In genomic region chr11:8834121-8834520, GRCm38 (mm10) we compare ENCODE assay signal across 24 mouse cellular contexts.
DNase-seq lines count a peak whose midpoint lies in the region; ATAC-seq lines count a peak whose summit lies in the region.
"Had no signal": no experiment of that assay in that cellular context is flagged by ENCODE, and none has a peak within 500 bp of the region (broad histone marks: within the 10 kb centered on the region; RNA-seq: fewer than 3 reads in every experiment).

No protein-coding gene starts in this region.

- H3K4me1 ChIP-seq in heart, embryonic 11.5 days (ENCODE audit: control insufficient read depth, insufficient read depth, low read length), result peaks cover 3% of the 10 kb centered on the region
- peaks cover 6% of the 10 kb centered on the region for H3K4me1 ChIP-seq in kidney, embryonic 15.5 days
- peaks cover 3% of the 10 kb centered on the region for H3K4me1 ChIP-seq in lung, embryonic 15.5 days
- H3K4me1 ChIP-seq: forebrain, embryonic 13.5 days; hindbrain, embryonic 10.5 days; hindbrain, embryonic 13.5 days had no signal

- H3K27ac ChIP-seq in heart, embryonic 11.5 days (ENCODE audit: low read depth, low read length), result no peak overlapping the region
- no peak overlapping the region for H3K27ac ChIP-seq in kidney, embryonic 15.5 days
- H3K27ac ChIP-seq in lung, embryonic 15.5 days, result peak overlapping the region; percentile 26; the same call in 1 of the 2 replicates
- H3K27ac ChIP-seq: forebrain, embryonic 10.5 days; forebrain, embryonic 13.5 days; heart, embryonic 15.5 days; hindbrain, embryonic 10.5 days; hindbrain, embryonic 13.5 days had no signal

- WGBS in heart, embryonic 11.5 days (ENCODE audit: insufficient replicate concordance), result 76% methylated on average over 4 of the region's 4 CpGs
- WGBS in kidney, embryonic 15.5 days, result 80% methylated on average over 4 of the region's 4 CpGs
- WGBS in lung, embryonic 15.5 days, result 41% methylated on average over 4 of the region's 4 CpGs

- ATAC-seq in heart, embryonic 11.5 days (replicated peaks; ENCODE audit: insufficient number of reproducible peaks, low FRiP score, low TSS enrichment), result no peak
- ATAC-seq in kidney, embryonic 15.5 days (replicated peaks; ENCODE audit: low FRiP score), result peak; percentile 49; the same call in 1 of the 2 replicates
- ATAC-seq in lung, embryonic 15.5 days (ENCODE audit: borderline replicate concordance, extremely low read depth, low FRiP score, low TSS enrichment), result peak; percentile 80
- ATAC-seq: forebrain, embryonic 13.5 days; forebrain, embryonic 16.5 days; hindbrain, embryonic 16.5 days had no signal

- peak; percentile 64 for DNase-seq in heart, adult 11 months
- no peak for DNase-seq in kidney, adult 11 months
- no peak for DNase-seq in lung, postnatal 36 days
- peak; percentile 25 for DNase-seq in ZHBTc4 (ENCODE audit: low read depth, low spot score)
- DNase-seq: adrenal gland, postnatal 10 days; adrenal gland, postnatal 36 days; cerebellum, adult 18-20 months; cerebellum, adult 9-10 months; cerebellum, postnatal 14 days; gastrocnemius, postnatal 10 days; heart, adult 18-20 months; heart, postnatal 10 days; heart, postnatal 36 days had no signal

- H3K27me3 ChIP-seq in heart, embryonic 11.5 days (ENCODE audit: control insufficient read depth, insufficient read depth, low read length), result no peaks in the 10 kb centered on the region
- no peaks in the 10 kb centered on the region for H3K27me3 ChIP-seq in kidney, embryonic 15.5 days
- H3K27me3 ChIP-seq in lung, embryonic 15.5 days, result no peaks in the 10 kb centered on the region
- H3K27me3 ChIP-seq: forebrain, embryonic 13.5 days; heart, embryonic 12.5 days; heart, embryonic 15.5 days; hindbrain, embryonic 13.5 days had no signal

- no peak overlapping the region for H3K4me3 ChIP-seq in heart, embryonic 11.5 days (ENCODE audit: low read depth, low read length)
- no peak overlapping the region for H3K4me3 ChIP-seq in kidney, embryonic 15.5 days (replicated peaks)
- H3K4me3 ChIP-seq in lung, embryonic 15.5 days, result no peak overlapping the region
- H3K4me3 ChIP-seq: forebrain, embryonic 10.5 days; forebrain, embryonic 13.5 days; heart, embryonic 12.5 days; heart, embryonic 15.5 days; hindbrain, embryonic 10.5 days; hindbrain, embryonic 13.5 days had no signal

- H3K9ac ChIP-seq in heart, embryonic 11.5 days (ENCODE audit: low read depth, low read length), result no peak overlapping the region
- no peak overlapping the region for H3K9ac ChIP-seq in kidney, embryonic 15.5 days
- no peak overlapping the region for H3K9ac ChIP-seq in lung, embryonic 15.5 days
- H3K9ac ChIP-seq: forebrain, embryonic 13.5 days; heart, embryonic 12.5 days; heart, embryonic 15.5 days; hindbrain, embryonic 13.5 days had no signal

- H3K36me3 ChIP-seq in heart, embryonic 11.5 days (ENCODE audit: control insufficient read depth, insufficient read depth, low read length), result no peaks in the 10 kb centered on the region
- no peaks in the 10 kb centered on the region for H3K36me3 ChIP-seq in kidney, embryonic 15.5 days
- no peaks in the 10 kb centered on the region for H3K36me3 ChIP-seq in lung, embryonic 15.5 days
- H3K36me3 ChIP-seq: forebrain, embryonic 10.5 days; heart, embryonic 12.5 days; heart, embryonic 15.5 days; hindbrain, embryonic 10.5 days; hindbrain, embryonic 13.5 days had no signal

- no peaks in the 10 kb centered on the region for H3K9me3 ChIP-seq in heart, embryonic 11.5 days (replicated peaks; ENCODE audit: control insufficient read depth, low read length)
- no peaks in the 10 kb centered on the region for H3K9me3 ChIP-seq in kidney, embryonic 15.5 days (replicated peaks)
- no peaks in the 10 kb centered on the region for H3K9me3 ChIP-seq in lung, embryonic 15.5 days
- H3K9me3 ChIP-seq: forebrain, embryonic 13.5 days; heart, embryonic 15.5 days; hindbrain, embryonic 13.5 days had no signal

- no peak overlapping the region for H3K4me2 ChIP-seq in heart, embryonic 11.5 days
- H3K4me2 ChIP-seq in kidney, embryonic 15.5 days, result no peak overlapping the region
- no peak overlapping the region for H3K4me2 ChIP-seq in lung, embryonic 15.5 days
- H3K4me2 ChIP-seq: forebrain, embryonic 13.5 days; heart, embryonic 12.5 days; heart, embryonic 15.5 days; hindbrain, embryonic 13.5 days had no signal

Comparison
In these comparisons a context has a peak if more than half of its experiments do, and no peak if none do; other contexts are left out.
1. DNase-seq: peak in heart, adult 11 months (single experiment) and ZHBTc4 (single experiment); none in kidney, adult 11 months (single experiment) and lung, postnatal 36 days (single experiment).